Mouse (Mus musculus): ENCODE data around the gene Krtap28-13. TPM values are rescaled to one million over a fixed set of nuclear protein-coding genes. Genes with fewer than 3 reads are reported as not detected.

The Krtap28-13 gene
- not detected for total RNA-seq (2021)
- polyA plus RNA-seq (2012; rRNA removed), result not detected in 2 replicates
- long read RNA-seq, result 0 reads

DNA sequence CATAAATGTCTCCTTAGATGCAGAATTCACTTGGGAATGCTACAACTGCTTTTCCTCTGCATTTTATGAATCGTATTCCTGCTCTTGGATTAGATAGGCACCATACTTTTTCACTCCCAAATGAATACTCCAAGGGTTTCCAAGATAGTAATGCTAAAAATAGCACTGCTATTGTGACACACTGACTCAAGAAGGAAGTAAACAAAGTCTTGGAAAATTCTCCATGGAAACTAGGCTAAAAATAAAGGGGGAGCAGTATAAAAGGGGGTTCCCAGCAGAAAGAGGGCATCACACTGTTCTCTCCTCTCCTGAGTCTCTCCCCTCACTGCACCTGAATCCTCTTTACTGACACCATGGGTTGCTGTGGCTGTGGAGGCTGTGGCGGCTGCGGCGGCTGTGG lies at the start of gene Krtap28-13:
Gene Krtap28-13, plus strand, starts transcription at position 288 of the 400 bp plus-strand sequence.
- 73% methylated on average over 4 of the region's 4 CpGs for WGBS
- intact Hi-C loops (cut with DNase I), result loop anchor here (5.0 kb wide), 2 partner anchors 127 to 657 kb away; no protein-coding TSS in a partner anchor
- H3K9ac ChIP-seq (ENCODE audit: low read depth, low read length), result no peak within 1 kb of the TSS
- no peaks in the 10 kb centered on the region for H3K79me2 ChIP-seq (replicated peaks; ENCODE audit: control insufficient read depth, insufficient read depth, low read length)
- peaks cover 3% of the 10 kb centered on the region; the same call in 1 of the 2 replicates for H3K4me1 ChIP-seq (ENCODE audit: control insufficient read depth, insufficient read depth, low read length)
- H3K27ac ChIP-seq, result no peak within 1 kb of the TSS
- H3K36me3 ChIP-seq (ENCODE audit: control insufficient read depth, insufficient read depth, low read length), result no peaks in the 10 kb centered on the region
- DNase-seq, result no peak
- H3K27me3 ChIP-seq (ENCODE audit: control insufficient read depth, insufficient read depth, low read length), result no peaks in the 10 kb centered on the region
- no peak within 1 kb of the TSS for H3K4me3 ChIP-seq
- no peak for TF ChIP-seq CTCF (IDR thresholded peaks at IDR 0.05)
- TF ChIP-seq POLR2A (IDR thresholded peaks at IDR 0.05; ENCODE audit: insufficient read depth, low read depth, low read length), result no peak
- TF ChIP-seq EP300 (IDR thresholded peaks at IDR 0.05; ENCODE audit: insufficient read depth, low read depth, low read length), result no peak

DNA sequence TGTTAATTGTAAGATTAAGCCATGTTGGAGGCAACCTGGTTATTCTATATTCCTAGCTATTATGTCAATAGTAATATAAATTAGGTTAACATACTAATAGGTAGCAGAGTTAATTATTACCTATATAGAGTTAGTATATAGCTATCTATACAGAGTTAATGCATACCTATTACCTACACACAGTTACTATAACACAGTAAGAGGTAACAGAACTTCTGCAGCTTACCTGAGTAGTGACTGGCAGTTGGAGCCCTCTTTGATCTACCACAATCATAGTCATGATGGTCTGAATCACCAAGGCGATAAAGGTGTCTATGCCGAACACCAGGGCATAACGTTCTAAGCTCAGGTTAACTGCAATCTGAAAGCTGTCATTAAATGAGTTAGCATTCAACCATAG lies 46.3 kb upstream of the Krtap28-13 start:
- Histone ChIP-seq H3K4me1 (ENCODE audit: control insufficient read depth, insufficient read depth, low read length) (no peaks in the 10 kb centered on the region), H3K4me3 (no peak overlapping the region), H3K9ac (ENCODE audit: low read depth, low read length) (no peak overlapping the region), H3K27me3 (ENCODE audit: control insufficient read depth, insufficient read depth, low read length) (no peaks in the 10 kb centered on the region), H3K79me2 (replicated peaks; ENCODE audit: control insufficient read depth, insufficient read depth, low read length) (no peaks in the 10 kb centered on the region), H3K27ac (no peak overlapping the region), H3K36me3 (ENCODE audit: control insufficient read depth, insufficient read depth, low read length) (no peaks in the 10 kb centered on the region)
- TF ChIP-seq CTCF (IDR thresholded peaks at IDR 0.05) (no peak), POLR2A (IDR thresholded peaks at IDR 0.05; ENCODE audit: insufficient read depth, low read depth, low read length) (no peak), EP300 (IDR thresholded peaks at IDR 0.05; ENCODE audit: insufficient read depth, low read depth, low read length) (no peak)
- intact Hi-C loops (cut with DNase I), result no loop called here
- WGBS, result 91% methylated on average over 3 of the region's 3 CpGs
- no peak for DNase-seq

DNA sequence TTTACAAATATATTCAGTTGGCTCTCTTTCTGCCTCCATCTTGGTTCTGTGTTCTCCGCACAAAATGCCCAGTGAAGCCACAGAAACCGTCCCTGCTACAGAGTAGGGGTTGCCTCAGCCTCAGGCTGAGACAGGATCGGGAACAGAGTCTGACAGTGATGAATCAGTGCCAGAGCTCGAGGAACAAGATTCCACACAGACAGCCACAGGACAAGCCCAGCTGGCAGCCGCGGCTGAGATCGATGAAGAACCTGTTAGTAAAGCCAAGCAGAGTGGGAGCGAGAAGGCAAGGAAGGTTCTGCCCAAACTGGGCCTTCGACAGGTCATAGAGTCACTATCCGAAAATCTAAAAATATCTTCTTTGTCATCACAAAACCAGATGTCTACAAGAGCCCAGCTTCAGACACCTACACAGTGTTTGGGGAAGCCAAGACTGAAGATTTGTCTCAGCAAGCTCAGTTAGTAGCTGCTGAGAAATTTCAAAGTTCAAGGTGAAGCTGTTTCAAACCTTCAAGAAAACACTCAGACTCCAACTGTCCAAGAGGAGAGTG lies 45.3 kb upstream of the Krtap28-13 start:
- intact Hi-C loops (cut with DNase I), result no loop called here
- TF ChIP-seq EP300 (IDR thresholded peaks at IDR 0.05; ENCODE audit: insufficient read depth, low read depth, low read length), result no peak
- no peak for TF ChIP-seq CTCF (IDR thresholded peaks at IDR 0.05)
- no peak for TF ChIP-seq POLR2A (IDR thresholded peaks at IDR 0.05; ENCODE audit: insufficient read depth, low read depth, low read length)
- Histone ChIP-seq H3K4me1 (ENCODE audit: control insufficient read depth, insufficient read depth, low read length) (no peaks in the 10 kb centered on the region), H3K27me3 (ENCODE audit: control insufficient read depth, insufficient read depth, low read length) (no peaks in the 10 kb centered on the region), H3K27ac (no peak overlapping the region), H3K4me3 (no peak overlapping the region), H3K79me2 (replicated peaks; ENCODE audit: control insufficient read depth, insufficient read depth, low read length) (no peaks in the 10 kb centered on the region), H3K9ac (ENCODE audit: low read depth, low read length) (no peak overlapping the region), H3K36me3 (ENCODE audit: control insufficient read depth, insufficient read depth, low read length) (no peaks in the 10 kb centered on the region)
- WGBS, result 66% methylated on average over 10 of the region's 10 CpGs
- no peak for DNase-seq

DNA sequence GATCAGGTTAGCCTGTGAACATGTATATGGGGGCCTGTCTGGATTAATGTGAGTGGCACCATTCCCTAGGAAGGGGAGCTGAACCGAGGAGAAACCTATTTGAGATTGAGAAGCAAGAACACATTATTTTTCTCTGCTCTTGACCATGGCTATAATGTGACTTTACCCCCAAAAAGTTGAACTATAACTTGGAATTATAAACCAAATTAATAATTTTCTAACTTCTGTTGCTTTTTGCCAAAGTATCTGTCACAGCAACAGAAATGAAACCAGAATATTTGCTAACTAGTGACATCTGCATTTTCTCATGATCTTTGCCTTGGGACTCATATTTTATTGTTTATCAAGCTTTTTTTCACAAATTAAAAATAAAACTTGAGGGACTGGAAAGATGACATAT lies 44.2 kb upstream of the Krtap28-13 start:
- intact Hi-C loops (cut with DNase I), result no loop called here

DNA sequence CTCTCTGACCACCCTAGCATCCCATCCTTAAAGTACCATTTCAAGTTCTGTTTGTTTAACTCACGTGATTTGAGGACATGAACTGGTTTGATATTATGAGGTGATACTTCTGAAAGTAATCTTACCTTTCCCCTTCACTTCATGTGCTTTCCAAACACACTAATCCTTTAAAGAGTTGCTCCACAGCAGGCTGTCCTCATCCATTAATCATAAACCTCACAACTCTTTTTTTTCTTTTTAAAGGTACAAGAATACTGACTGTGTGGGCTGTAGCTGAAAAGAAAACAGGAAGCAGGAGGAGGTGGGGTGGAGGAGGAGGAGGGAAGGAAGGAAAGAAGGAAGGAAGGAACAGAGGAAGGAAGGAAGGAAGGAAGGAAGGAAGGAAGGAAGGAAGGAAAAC lies 28.8 kb upstream of the Krtap28-13 start:
- WGBS, result 72% methylated on average over 1 of the region's 1 CpGs
- Histone ChIP-seq H3K36me3 (ENCODE audit: control insufficient read depth, insufficient read depth, low read length) (no peaks in the 10 kb centered on the region), H3K4me3 (no peak overlapping the region), H3K27ac (no peak overlapping the region), H3K4me1 (ENCODE audit: control insufficient read depth, insufficient read depth, low read length) (no peaks in the 10 kb centered on the region), H3K9ac (ENCODE audit: low read depth, low read length) (no peak overlapping the region), H3K27me3 (ENCODE audit: control insufficient read depth, insufficient read depth, low read length) (no peaks in the 10 kb centered on the region), H3K79me2 (replicated peaks; ENCODE audit: control insufficient read depth, insufficient read depth, low read length) (no peaks in the 10 kb centered on the region)
- DNase-seq, result no peak
- intact Hi-C loops (cut with DNase I), result no loop called here
- no peak for TF ChIP-seq CTCF (IDR thresholded peaks at IDR 0.05)
- no peak for TF ChIP-seq POLR2A (IDR thresholded peaks at IDR 0.05; ENCODE audit: insufficient read depth, low read depth, low read length)
- TF ChIP-seq EP300 (IDR thresholded peaks at IDR 0.05; ENCODE audit: insufficient read depth, low read depth, low read length), result no peak

More for the DNA sequence above, 44.2 kb upstream of the Krtap28-13 start:
- Histone ChIP-seq H3K4me3 (no peak overlapping the region), H3K27me3 (ENCODE audit: control insufficient read depth, insufficient read depth, low read length) (no peaks in the 10 kb centered on the region), H3K4me1 (ENCODE audit: control insufficient read depth, insufficient read depth, low read length) (no peaks in the 10 kb centered on the region), H3K36me3 (ENCODE audit: control insufficient read depth, insufficient read depth, low read length) (no peaks in the 10 kb centered on the region), H3K79me2 (replicated peaks; ENCODE audit: control insufficient read depth, insufficient read depth, low read length) (no peaks in the 10 kb centered on the region), H3K9ac (ENCODE audit: low read depth, low read length) (no peak overlapping the region), H3K27ac (no peak overlapping the region)
- WGBS, result 71% methylated on average over 1 of the region's 1 CpGs
- TF ChIP-seq EP300 (IDR thresholded peaks at IDR 0.05; ENCODE audit: insufficient read depth, low read depth, low read length), result no peak
- no peak for TF ChIP-seq CTCF (IDR thresholded peaks at IDR 0.05)
- TF ChIP-seq POLR2A (IDR thresholded peaks at IDR 0.05; ENCODE audit: insufficient read depth, low read depth, low read length), result no peak
- DNase-seq, result no peak

DNA sequence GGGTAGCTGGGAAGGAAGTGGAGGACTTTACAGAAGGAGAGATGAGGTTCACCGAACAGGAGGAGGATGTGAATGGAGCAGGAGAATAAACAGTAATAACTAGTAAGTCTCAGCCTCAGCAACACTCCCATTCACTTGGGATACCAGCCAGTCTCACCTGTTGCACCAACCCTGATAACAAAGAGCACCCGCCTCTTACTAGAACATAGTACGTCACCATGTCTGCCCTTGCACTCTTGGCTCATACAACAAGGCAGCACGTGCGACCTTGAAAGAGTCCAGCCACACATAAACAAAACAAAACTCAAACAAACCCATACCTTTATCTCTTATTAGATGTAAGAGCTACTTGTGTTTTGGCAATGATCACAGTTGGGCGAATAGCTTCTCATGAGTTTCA lies 28.2 kb upstream of the Krtap28-13 start:
- 79% methylated on average over 6 of the region's 6 CpGs for WGBS
- H3K27ac ChIP-seq, result no peak overlapping the region
- TF ChIP-seq POLR2A (IDR thresholded peaks at IDR 0.05; ENCODE audit: insufficient read depth, low read depth, low read length) (no peak), EP300 (IDR thresholded peaks at IDR 0.05; ENCODE audit: insufficient read depth, low read depth, low read length) (no peak), CTCF (IDR thresholded peaks at IDR 0.05) (no peak)
- no peaks in the 10 kb centered on the region for H3K27me3 ChIP-seq (ENCODE audit: control insufficient read depth, insufficient read depth, low read length)
- H3K36me3 ChIP-seq (ENCODE audit: control insufficient read depth, insufficient read depth, low read length), result no peaks in the 10 kb centered on the region
- H3K9ac ChIP-seq (ENCODE audit: low read depth, low read length), result no peak overlapping the region
- no peak overlapping the region for H3K4me3 ChIP-seq
- no peaks in the 10 kb centered on the region for H3K79me2 ChIP-seq (replicated peaks; ENCODE audit: control insufficient read depth, insufficient read depth, low read length)
- no peak for DNase-seq
- intact Hi-C loops (cut with DNase I), result no loop called here
- H3K4me1 ChIP-seq (ENCODE audit: control insufficient read depth, insufficient read depth, low read length), result no peaks in the 10 kb centered on the region

Data from heart, adult 2 months (tissue).